Mouse (Mus musculus) neural tube, embryonic 10.5 days (tissue): ENCODE results near the gene Vpreb3.

Experiments
- DNase-seq: peaks from one replicate; pipeline ENCODE4 v3.0.0-alpha.2; 2017; ENCODE audit warnings: low spot score; ENCODE audit errors: extremely low spot score

The Vpreb3 gene

DNA sequence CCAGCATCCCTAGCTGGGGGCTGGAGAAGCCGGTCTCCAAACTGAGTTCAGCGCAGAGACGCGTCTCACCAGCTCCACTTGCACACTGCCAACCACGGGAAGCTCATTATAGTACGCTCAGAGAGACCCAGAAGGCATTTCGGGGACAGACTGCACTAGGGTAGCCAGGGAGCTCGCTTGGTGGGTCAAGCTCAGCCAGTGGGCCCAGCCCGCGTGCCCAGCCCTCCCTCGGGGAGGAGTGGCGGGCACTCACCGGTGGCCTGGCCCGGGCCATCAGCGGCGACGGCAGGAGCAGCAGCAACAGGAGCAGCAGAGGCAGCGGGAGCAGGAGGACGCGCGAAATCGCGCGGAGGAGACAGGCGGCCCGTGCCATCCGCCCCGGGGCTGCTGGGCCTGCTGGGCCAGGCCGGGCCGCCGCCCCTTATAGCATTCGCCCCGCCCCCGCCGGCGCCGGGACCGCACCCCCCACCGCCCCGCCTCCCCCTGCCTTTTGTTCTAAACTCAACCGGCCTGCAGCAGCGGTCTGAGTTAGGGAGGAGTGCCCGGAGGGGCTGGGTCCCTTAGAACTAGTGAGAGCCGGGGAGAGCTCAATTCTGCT is 10.7 kb upstream of the Vpreb3 start:
- peak; percentile 74 for DNase-seq

DNA sequence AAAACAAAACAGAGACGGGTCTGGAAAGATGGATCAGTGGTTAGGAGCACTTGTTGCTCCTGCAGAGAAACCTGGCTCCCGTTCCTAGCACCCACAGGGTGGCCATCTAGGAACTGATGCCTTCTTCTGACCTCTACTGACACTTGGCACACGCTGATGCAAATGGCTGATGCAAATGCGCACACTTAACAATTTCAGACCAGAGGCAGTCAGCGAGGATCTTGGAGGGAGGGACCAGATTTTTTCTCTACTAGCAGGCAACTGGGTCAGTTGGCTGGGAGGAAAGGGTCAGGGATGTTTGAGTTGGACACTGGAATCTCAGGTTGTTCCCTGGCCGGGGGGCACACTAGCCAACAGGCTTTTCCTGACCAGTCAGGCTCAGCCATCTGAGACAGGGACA is 10.0 kb upstream of the Vpreb3 start, which contains the start of gene Chchd10:
Gene Chchd10, plus strand, starts transcription at position 240 of the 400 bp plus-strand sequence.
- no peak for DNase-seq

DNA sequence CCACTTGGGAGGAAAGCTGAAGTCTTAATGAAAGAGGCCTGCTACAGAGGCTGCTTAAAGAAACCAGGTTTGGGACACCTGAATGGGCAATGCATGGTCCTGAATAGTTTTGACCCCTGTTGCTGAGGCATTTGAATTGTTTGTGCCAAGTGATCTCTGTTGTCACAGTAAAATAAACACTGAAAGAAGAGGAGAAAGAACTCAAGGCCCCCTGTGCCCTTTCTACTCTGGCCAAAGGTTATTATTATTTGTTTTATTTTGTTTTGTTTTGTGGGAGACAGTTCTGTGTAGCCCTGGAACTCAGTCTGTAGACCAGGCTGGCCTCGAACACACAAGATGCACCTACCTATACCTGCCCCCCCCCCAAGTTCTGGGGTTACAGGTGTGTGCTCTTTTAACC is 7.9 kb upstream of the Vpreb3 start:
- no peak for DNase-seq

DNA sequence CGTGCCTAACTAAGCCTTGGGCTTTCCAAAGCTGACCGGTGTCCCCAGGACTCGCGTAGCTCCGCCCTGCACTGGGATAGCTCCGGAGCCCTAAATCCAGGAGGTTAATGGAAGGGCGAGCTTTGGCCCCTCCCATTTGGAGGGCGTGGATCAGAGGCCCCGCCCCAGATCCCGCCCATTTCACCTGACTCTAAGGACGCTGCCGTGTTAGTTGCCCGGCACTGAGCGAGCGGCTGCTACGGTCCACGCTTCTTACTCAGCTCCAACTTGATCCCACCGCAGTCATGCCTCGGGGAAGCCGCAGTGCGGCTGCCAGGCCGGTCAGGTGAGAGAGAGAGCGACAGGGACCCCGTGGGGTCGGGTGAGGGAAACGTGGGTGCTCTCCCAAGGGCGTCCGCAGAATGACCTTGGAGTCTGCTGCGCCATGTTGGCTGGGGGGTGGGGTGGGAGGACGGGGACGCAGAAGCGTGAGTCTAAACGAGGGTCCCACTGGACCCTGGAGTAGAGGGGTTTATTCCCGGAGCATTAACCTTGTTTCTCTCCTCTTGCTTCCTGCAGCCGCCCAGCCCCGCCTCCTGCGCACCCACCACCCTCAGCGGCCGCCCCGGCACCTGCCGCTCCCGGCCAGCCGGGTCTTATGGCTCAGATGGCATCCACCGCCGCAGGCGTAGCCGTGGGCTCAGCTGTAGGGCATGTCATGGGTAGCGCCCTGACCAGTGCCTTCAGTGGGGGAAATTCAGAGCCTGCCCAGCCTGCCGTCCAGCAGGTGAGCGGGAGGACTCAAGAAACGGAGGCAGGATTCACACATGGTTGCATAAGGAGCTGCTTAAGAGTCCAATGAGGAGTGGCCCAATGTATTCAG is 6.9 kb upstream of the Vpreb3 start, which contains the start of gene Mmp11:
Gene Mmp11, minus strand, starts transcription at position 817 of the 862 bp plus-strand sequence.
- peak; percentile 66 for DNase-seq

DNA sequence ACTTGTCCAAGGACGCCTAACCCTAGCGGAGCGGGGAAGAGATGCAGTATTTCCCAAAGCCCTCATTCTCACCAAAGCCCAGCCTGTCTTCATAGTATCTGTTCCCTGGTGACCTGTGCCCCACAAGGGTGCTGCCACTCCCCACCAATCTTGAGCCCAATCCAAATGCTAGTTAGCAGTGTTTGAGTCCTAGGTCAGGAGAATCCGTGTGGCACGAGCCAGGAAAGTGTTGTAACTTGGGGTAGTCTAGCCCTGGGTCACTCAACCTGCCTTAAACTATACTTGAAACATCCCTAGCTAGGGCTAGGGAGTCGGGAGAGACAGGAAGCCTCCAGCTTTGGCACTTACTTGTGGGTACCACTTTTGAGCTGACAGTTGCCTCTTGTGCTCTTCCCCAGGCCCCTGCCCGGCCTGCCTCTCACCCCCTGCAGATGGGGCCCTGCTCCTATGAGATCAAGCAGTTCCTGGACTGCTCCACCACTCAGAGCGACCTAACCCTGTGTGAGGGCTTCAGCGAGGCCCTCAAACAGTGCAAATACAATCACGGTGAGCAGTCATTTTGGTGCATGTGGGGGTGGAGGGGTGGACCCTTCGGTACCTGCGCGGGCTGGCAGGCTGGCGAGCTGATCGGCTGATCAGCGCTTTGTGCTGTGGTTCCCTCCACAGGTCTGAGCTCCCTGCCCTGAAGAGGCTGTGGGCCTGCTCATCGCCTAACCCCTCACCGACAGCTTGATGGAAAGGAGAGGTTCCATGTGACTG is 5.8 kb upstream of the Vpreb3 start:
- DNase-seq = no peak

DNA sequence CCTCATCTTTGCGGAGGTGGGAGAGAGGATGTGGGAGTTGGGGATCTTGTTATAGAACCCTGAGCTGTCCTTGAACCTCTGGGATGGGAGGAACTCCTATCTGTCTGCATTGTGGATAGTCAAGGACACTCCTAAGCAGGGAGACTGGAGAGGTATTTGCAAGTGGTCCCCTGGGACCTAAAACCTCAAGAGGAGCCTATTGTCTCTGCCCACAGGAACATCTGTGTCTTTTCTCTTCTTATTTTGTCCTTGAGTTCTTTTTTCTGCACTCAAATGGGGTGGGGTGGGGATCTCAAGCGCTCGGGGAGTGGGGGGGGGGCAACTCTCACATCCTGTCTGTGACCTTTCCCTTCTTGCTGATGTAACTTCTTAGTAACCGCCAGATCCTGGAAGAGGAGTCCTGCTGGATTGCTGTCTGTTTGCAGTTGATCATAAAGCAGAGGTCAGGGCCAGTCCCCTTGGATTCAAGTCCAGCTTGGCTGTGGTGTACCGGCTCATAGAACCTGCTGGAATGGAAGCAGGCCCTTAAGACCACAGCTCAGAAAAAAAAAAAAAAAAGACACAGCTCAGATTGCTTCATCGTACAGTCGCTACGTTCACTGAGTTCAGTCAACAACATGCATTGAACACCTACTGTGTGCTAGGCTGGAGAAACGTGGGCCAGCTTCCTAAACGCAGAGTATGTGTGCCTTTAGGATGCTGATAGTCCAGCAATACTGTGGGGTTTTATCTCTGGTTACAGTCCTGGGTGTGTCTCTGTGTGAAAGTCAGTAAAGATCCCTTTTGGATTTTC is 4.8 kb upstream of the Vpreb3 start:
- DNase-seq = no peak

DNA sequence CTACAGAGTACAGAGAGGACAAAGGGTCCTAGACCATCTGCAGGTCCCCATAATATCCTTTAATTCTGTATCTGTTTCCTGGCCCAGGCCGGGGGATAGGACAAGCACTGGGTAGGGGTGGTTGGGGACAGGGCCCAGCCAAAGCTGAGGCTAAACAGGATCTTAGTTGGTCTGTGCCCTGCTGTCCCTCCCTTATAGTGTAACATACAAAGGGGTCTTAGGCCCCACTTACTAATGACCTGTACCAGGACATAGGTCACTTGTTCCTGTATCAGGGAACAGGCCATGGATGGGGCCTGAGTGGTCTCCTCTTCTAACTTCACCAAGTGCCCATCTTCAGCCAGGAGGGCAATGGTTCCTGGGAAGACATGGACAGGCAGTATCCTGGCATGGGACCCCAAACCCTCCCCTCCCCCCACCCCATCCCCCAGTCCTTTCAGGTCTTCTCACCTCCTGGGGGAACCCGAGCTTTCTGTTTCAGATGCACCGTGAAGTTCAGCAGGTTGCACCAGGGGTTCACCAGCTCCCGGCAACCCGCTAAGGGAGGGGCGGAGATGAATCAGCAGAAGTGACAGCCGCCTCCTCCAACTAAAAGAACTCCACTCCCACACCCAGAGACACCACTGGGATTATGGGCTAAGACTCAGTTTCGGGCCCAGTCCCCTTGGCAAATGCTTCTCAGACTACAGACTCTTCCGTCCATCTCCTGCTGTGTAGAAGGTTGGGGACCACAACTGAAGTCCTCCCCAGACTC is 3.2 kb upstream of the Vpreb3 start:
- no peak for DNase-seq

DNA sequence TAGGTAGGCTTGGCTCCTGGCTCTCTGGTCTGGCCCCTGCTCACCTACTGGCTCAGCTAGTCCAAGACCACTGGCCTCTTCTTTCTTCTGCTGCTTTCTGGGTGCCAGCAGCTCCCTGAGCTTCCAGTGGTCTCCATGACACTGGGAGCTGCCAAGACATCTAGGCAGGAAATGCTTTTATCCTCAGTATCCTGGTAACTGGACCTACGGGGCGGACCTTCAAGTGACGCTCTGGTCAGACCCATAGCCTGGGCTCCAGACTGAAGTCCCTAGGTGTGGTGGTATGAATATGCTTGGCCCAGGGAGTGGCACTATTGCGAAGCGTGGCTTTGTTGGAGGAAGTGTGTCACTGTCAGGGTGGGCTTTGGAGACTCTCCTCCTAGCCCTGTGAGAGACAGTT is 2.3 kb upstream of the Vpreb3 start, which contains the start of gene Gm867:
Gene Gm867, minus strand, starts transcription at position 153 of the 400 bp plus-strand sequence.
- DNase-seq = no peak

DNA sequence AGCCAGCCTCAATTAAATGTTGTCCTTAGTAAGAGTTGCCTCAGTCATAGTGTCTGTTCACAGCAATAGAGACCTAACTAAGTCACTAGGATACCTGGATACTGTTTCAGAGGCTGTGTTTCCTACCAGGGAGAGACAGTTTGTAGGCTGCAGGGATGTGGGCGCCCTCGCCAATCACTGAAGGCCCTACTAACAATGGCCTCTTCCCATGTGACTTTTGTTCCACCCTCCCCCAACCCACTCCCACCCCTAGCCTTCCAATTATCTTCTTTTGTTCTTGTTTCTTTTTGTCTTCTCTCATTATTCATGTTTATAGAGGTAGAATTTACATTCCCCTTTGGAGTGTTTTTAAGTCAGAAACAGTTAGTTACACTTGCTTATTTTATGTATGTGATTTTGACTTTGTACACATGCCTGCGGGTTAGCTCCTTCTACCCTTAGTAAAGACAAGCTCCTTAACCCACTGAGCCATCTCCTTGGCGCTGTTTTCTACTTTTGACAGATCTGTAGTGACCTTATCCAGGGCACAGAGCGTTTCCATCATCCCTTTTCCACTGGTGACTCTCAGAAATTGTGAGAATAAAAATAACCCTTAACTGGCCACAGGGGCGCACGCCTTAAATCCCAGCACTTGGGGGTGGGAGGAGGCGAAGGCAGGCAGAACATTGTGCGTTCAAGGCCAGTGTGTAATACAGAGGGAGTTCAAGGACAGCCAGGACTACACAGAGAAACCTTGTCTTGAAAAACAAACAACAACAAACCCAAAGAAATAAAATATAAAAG is 1.6 kb upstream of the Vpreb3 start:
- DNase-seq = no peak

DNA sequence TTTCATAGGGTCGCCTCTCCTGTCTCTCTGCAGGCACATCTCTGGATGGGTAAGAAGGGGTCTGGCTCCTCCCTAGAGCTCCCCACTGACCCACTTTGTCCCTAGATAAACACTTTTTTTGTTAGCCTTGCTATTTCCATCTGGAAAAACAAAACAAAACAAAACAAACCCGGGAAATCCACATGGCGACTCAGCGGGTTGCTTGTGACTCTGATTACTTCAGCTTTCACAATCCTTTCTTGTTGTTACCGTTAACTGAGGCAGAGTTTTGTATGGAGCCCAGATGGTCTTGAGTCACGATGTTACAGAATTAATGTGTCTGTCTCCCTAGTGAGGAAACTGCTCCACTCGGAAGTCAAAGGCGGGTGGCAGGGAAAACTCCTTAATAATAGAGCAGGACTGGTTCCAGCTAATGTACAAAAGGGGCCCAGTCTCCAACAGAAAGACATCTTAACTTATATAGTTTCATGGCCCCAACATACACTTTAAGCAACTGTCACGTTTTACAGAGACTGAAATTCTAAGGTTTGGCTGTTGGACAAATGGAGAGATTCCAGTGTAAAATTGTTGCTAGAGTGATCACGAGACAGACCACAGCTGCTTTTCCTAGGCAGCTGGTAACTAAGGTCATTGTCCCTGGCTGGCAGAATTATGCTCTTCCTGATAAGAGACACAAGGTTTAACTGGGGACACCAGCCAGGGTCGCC is 1.4 kb downstream of the Vpreb3 start:
- DNase-seq = no peak

DNA sequence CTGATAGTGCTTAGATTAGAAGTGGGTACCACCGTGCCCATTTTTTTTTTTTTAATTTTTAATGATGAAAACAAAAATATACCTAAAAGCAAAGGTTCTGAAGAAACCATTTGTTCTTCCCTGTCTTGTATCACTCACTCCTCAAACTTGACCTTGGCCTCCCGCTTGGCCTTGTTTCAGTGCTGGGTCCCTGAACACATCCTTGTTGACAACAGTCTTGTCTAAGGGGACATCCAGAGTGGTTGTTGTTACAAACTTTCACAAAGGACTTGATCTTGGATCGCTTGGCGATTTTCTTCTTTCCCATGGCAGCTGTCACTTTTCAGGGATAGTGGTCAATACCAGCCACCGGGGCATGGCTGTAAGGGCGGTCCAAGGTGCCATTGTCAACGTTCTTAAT is 2.4 kb downstream of the Vpreb3 start:
- no peak for DNase-seq

DNA sequence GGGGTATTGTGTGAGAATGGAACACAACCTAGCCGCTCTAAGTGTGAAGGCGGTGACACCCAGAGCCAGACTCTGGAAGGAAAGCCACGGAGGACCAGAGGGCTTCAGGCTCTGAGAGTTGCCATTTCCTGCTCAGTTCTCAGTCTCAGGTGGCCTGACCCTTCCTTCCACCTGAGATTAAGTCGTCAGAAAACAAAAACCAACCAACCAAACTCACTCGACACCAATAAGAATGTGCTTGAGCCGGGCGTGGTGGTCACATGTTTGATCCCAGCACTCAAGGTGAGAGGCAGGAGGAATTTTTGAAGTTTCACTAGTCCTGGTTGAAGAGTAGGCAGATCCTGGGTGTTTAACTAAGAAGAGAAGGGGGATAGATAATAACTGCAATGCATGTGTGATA is 3.0 kb downstream of the Vpreb3 start:
- no peak for DNase-seq

DNA sequence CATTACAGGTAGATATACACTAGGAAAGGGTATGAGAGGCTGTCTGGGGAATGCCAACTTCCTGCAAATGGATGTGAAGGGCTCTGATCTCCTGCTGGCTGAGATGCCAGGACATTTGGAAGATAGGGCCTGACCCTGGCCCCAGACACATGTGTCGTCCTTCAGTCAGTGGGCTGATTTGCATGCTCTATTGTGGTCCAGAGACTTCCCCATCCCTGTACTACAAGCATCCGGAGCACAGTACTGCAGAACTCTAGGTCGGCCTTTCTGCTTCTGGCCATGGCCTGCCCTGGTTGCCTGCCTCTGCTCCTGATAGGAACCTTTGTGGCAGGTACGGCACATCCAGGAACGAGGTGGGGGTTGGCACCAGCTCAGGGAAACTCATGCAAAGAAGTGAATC is 5.2 kb downstream of the Vpreb3 start:
- DNase-seq = no peak

DNA sequence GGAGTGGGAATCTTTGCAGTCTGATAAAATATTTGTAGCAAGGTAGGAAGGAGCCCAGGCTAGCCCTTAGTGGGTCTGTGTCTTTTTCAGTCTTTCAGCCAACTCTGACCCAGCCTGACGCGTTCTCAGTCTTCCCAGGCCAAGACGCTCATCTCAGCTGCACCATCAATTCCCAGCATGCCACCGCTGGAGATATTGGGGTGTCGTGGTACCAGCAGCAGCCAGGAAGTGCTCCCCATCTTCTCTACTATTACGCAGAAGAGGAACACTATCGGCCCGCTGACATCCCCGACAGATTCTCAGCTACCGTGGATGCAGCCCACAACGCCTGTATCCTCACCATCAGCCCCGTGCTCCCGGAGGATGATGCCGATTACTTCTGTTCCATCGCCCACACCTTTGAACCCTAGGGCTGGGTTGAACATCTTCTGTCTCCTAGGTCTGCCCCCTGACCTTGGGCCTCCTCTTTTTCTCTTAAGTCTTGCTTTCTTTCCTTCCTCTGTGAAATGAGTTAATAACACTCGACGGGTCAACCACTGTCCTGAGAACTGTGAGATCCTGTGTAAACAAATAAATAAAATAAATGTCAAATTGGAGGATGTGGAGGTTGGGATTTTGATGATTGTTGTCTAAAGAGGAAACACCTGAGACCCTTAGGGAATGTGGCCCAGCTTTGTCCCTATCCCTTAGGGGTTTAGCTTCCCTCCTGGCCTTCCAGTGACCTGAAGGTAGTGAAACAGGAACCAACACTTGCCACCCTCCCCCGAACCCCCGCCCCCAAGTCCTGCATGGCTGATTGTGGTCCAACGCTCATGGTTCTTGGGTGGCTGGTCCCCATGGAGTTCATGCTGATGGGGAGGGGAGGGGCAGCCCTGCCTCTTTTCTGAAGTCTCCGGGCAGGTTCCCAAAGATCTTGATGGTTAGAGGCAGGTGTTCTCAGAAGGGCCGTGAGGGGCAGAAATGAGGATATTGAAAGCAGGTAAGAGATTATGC is 6.5 kb downstream of the Vpreb3 start:
- DNase-seq = no peak

DNA sequence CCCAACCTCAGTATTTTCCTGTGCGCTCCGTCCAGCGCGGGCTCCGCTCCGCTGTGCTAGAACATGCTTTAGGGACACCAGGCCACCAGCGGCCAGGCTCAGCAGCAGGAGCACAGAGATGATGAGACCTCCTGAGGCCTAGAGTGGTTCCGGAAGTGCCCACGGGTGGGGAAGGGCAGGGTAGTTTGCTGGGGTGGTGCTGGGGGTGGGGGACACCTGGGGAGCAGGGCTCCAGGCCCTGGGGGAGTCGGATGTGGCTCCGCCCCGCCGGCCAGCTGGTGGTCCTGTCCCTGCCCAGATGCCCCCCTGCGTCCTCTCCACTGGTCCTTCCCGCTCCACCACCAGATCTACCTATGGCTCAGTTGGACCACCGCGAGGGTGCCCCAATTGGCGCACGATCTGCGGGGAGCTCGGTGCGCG is 7.9 kb downstream of the Vpreb3 start:
- peak; percentile 52 for DNase-seq

DNA sequence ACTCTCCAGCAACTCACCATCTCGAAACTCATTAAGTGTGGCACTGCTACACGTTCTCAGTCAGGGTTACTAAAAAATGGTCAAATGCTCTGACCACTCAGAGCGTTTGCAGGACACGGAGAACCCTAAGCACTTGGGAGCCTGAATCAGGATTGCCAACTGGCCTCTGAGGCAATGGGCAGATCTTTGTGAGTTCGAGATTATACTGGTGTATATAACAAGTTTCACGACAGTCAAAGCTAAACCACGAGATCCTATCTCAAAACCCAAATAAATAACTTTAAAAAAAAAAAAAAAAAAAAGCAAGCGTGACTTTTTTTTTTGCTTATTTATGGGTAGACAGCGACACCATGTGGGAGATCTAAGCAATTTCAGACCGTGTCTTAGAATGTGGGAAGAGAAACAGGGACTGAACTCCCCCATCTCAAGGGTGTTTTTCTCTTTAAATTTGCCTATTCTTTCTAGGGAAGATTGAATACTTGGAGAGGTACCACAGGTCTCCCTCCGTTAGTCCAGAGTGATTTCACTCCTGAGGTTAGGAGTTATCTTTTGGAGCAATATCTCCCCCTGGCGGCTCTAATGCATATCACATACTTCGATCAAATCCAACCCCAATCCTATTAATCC is 8.7 kb downstream of the Vpreb3 start:
- DNase-seq = peak; percentile 54

DNA sequence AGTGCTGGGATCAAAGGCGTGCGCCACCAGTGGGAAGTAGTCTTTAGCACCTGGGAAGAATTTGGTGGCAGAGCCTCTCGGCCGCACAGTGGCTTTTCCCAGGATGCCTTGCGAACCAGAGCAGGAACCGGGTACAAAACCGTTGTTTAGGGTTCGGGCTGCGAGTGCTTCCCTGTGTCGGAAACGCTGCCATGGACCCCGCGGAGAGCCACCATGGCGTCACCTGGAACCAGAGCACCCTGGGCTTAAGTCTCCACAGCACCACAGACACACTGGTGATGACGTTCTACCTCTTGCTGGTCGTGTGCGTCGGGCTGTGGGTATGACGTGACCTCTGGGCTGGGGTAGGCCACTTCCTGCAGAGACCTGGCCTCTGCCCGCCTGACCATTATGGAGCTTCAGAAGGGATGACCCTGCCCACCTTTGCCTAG is 11.5 kb downstream of the Vpreb3 start, which contains the start of gene Gm5134:
Gene Gm5134, plus strand, starts transcription at position 134 of the 431 bp plus-strand sequence.
- DNase-seq = no peak
